ENCODE assay signal across 25 mouse cellular contexts in the genomic region with DNA sequence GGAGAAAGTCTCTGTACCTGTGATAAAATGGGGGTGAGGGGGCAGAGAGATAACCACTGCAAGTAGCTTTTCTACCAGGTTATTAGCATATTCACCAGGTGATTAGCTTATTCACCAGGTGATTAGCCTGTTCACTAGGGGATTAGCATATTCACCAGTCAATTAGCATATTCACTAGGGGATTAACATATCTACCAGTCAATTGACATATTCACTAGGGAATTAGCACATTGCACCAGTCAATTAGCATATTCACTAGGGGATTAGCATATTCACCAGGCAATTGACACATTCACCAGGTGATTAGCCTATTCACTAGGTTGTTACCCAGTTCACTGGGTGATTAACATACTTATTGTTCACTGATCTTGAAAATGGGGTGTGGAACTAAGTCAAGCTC.
DNase-seq lines count a peak whose midpoint lies in the region; ATAC-seq and TF ChIP-seq lines count a peak whose summit lies in the region.
"Had no signal": no experiment of that assay in that cellular context is flagged by ENCODE, and none has a peak within 500 bp of the region (broad histone marks: within the 10 kb centered on the region; RNA-seq: fewer than 3 reads in every experiment).

No protein-coding gene starts in this region.

- peak; percentile 20 for DNase-seq in forebrain, embryonic 14.5 days (ENCODE audit: low spot score)
- DNase-seq in forebrain, postnatal 0 days: no peak
- peak; percentile 74 for DNase-seq in retina, postnatal 1 day
- DNase-seq in retina, embryonic 14.5 days (ENCODE audit: low spot score): no peak
- peak; percentile 56 for DNase-seq in ZHBTc4 (ENCODE audit: low read depth, low spot score)
- DNase-seq: adrenal gland, adult 2 months; adrenal gland, postnatal 10 days; adrenal gland, postnatal 25 days; B cell, adult 2 months; cerebellum, adult 11 months; cerebellum, adult 18-20 months; cerebellum, adult 8-10 months; cerebellum, adult 9-11 months; cerebellum, postnatal 14 days; cerebellum, postnatal 36 days; embryo, embryonic 11 days had no signal

- H3K4me1 ChIP-seq in forebrain, embryonic 14.5 days (ENCODE audit: control insufficient read depth, insufficient read depth, low read length): no peaks in the 10 kb centered on the region
- H3K4me1 ChIP-seq in forebrain, postnatal 0 days (ENCODE audit: insufficient read depth): no peaks in the 10 kb centered on the region
- H3K4me1 ChIP-seq in kidney, embryonic 16.5 days (ENCODE audit: insufficient read depth, low read length): no peaks in the 10 kb centered on the region
- H3K4me1 ChIP-seq: embryonic facial prominence, embryonic 13.5 days; embryonic facial prominence, embryonic 15.5 days; forebrain, embryonic 12.5 days; forebrain, embryonic 15.5 days had no signal

- H3K4me2 ChIP-seq in forebrain, embryonic 14.5 days (ENCODE audit: low read length): no peak overlapping the region
- no peak overlapping the region for H3K4me2 ChIP-seq in forebrain, postnatal 0 days (ENCODE audit: low read depth)
- no peak overlapping the region for H3K4me2 ChIP-seq in kidney, embryonic 16.5 days (replicated peaks; ENCODE audit: low read depth, low read length)
- H3K4me2 ChIP-seq: embryonic facial prominence, embryonic 13.5 days; embryonic facial prominence, embryonic 15.5 days; forebrain, embryonic 12.5 days; forebrain, embryonic 15.5 days had no signal

- no peak overlapping the region for H3K4me3 ChIP-seq in forebrain, embryonic 14.5 days (ENCODE audit: low read depth, low read length)
- H3K4me3 ChIP-seq in forebrain, postnatal 0 days (ENCODE audit: low read depth, low read length): no peak overlapping the region
- H3K4me3 ChIP-seq in kidney, embryonic 16.5 days (ENCODE audit: low read length): no peak overlapping the region
- H3K4me3 ChIP-seq: embryonic facial prominence, embryonic 13.5 days; embryonic facial prominence, embryonic 15.5 days; erythroblast, embryonic 14.5 days; forebrain, embryonic 10.5 days; forebrain, embryonic 12.5 days; forebrain, embryonic 15.5 days had no signal

- H3K36me3 ChIP-seq in forebrain, embryonic 14.5 days (ENCODE audit: control insufficient read depth, insufficient read depth, low read length): no peaks in the 10 kb centered on the region
- no peaks in the 10 kb centered on the region for H3K36me3 ChIP-seq in forebrain, postnatal 0 days (ENCODE audit: insufficient read depth)
- H3K36me3 ChIP-seq in kidney, embryonic 16.5 days (ENCODE audit: insufficient read depth, low read length): no peaks in the 10 kb centered on the region
- H3K36me3 ChIP-seq: embryonic facial prominence, embryonic 13.5 days; embryonic facial prominence, embryonic 15.5 days; forebrain, embryonic 10.5 days; forebrain, embryonic 12.5 days; forebrain, embryonic 15.5 days had no signal

- H3K9ac ChIP-seq in forebrain, embryonic 14.5 days (ENCODE audit: low read length): no peak overlapping the region
- no peak overlapping the region for H3K9ac ChIP-seq in forebrain, postnatal 0 days
- no peak overlapping the region for H3K9ac ChIP-seq in kidney, embryonic 16.5 days (replicated peaks; ENCODE audit: low read length)
- H3K9ac ChIP-seq: embryonic facial prominence, embryonic 13.5 days; embryonic facial prominence, embryonic 15.5 days; forebrain, embryonic 12.5 days; forebrain, embryonic 15.5 days had no signal

- no peaks in the 10 kb centered on the region for H3K9me3 ChIP-seq in forebrain, embryonic 14.5 days (replicated peaks; ENCODE audit: control insufficient read depth, low read length)
- H3K9me3 ChIP-seq in forebrain, postnatal 0 days (ENCODE audit: low read length): no peaks in the 10 kb centered on the region
- no peaks in the 10 kb centered on the region for H3K9me3 ChIP-seq in kidney, embryonic 16.5 days (ENCODE audit: low read length)
- H3K9me3 ChIP-seq: embryonic facial prominence, embryonic 13.5 days; embryonic facial prominence, embryonic 15.5 days; forebrain, embryonic 12.5 days; forebrain, embryonic 15.5 days had no signal

- no peak overlapping the region for H3K27ac ChIP-seq in forebrain, embryonic 14.5 days (ENCODE audit: low read depth, low read length)
- H3K27ac ChIP-seq in forebrain, postnatal 0 days (ENCODE audit: low read depth, low read length): no peak overlapping the region
- H3K27ac ChIP-seq in kidney, embryonic 16.5 days (ENCODE audit: low read length): no peak overlapping the region
- H3K27ac ChIP-seq: embryonic facial prominence, embryonic 13.5 days; embryonic facial prominence, embryonic 15.5 days; forebrain, embryonic 10.5 days; forebrain, embryonic 12.5 days; forebrain, embryonic 15.5 days had no signal

- no peaks in the 10 kb centered on the region for H3K27me3 ChIP-seq in forebrain, embryonic 14.5 days (replicated peaks; ENCODE audit: control insufficient read depth, insufficient read depth, low read length)
- H3K27me3 ChIP-seq in forebrain, postnatal 0 days (ENCODE audit: insufficient read depth, low read length): no peaks in the 10 kb centered on the region
- H3K27me3 ChIP-seq in kidney, embryonic 16.5 days (ENCODE audit: insufficient read depth, low read length): no peaks in the 10 kb centered on the region
- H3K27me3 ChIP-seq: CH12.LX; embryonic facial prominence, embryonic 13.5 days; embryonic facial prominence, embryonic 15.5 days; forebrain, embryonic 12.5 days had no signal

- no peak for TF ChIP-seq CTCF in forebrain, postnatal 0 days (IDR thresholded peaks at IDR 0.05; ENCODE audit: low read depth)

- no peak for ATAC-seq in forebrain, embryonic 14.5 days
- ATAC-seq in forebrain, postnatal 0 days: no peak
- ATAC-seq in kidney, embryonic 16.5 days (ENCODE audit: low FRiP score, low TSS enrichment): no peak
- ATAC-seq: CD4-positive, CD25-positive, alpha-beta regulatory T cell, adult 4 months; forebrain, embryonic 15.5 days had no signal

Comparison
In these comparisons a context has a peak if more than half of its experiments do, and no peak if none do; other contexts are left out.
1. DNase-seq: peak in forebrain, embryonic 14.5 days (single experiment), retina, postnatal 1 day (single experiment) and ZHBTc4 (single experiment); none in forebrain, postnatal 0 days (single experiment) and retina, embryonic 14.5 days (single experiment).